Mouse (Mus musculus) lung, postnatal 25 days (tissue): ENCODE results near the gene 0610009B22Rik.

Source experiments
- DNase-seq: peaks from one replicate; pipeline ENCODE4 v3.0.0; 2022; ENCODE audit warnings: low spot score

0610009B22Rik gene

GRCm38 (mm10) chr11:51658705-51659104 is 30.0 kb downstream of the 0610009B22Rik start:
- DNase-seq, result peak; percentile 52

DNA sequence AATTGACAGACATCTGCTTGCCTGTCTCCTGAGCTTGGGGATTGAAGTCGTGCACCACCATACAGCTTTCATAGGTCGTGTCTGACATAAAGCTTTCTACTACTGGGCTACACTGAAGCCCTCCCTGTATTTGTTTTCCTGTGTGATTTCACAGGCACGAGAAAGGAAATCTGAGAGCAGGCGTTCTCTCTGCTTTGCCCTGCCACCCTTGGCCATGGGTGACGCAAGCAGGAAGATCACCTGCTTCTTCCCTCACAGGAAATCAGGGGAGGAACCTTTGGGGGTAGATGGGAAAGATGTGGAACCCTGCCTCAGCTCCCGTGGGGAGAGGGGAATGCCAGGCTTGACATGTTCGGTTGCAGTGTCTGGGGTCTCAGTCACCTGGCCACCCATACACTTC is 30.4 kb downstream of the 0610009B22Rik start:
- no peak for DNase-seq

DNA sequence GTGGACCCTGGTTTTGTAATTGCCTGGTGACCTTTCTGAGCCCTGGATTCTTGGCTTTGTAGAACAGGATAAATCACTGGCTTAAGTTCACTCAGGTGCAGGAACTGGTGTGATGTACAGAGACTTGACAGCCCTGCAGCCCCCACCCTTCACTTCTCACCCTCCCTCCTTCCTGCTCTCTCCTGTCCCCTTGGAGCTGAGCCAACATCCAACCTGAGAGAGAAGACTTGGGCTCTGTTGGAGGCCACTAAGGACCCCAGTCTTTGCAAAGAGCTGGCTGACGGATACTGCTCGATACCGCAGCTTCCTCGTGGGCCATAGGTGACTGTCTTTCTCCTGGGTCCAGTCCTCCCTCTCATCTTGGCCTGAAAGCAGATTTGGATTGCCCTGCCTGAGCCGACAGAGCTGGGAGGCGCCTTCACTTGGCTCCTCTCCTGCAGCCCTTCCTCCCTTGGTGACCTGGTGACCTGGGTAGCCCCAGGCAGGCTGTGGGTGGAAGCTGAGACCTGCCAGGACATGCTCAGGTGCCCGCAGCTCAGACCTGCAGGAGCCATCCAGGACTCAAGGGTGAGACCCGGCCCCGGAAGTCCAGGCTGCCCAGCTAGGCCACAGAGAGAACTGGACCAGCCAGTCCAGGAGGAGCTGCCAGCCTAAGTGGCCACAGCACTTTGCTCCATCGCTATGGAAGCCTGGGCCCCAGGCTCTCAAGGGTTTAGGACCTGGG is 31.7 kb downstream of the 0610009B22Rik start:
- DNase-seq, result no peak

GRCm38 (mm10) chr11:51654891-51655290 is 33.8 kb downstream of the 0610009B22Rik start:
- no peak for DNase-seq

DNA sequence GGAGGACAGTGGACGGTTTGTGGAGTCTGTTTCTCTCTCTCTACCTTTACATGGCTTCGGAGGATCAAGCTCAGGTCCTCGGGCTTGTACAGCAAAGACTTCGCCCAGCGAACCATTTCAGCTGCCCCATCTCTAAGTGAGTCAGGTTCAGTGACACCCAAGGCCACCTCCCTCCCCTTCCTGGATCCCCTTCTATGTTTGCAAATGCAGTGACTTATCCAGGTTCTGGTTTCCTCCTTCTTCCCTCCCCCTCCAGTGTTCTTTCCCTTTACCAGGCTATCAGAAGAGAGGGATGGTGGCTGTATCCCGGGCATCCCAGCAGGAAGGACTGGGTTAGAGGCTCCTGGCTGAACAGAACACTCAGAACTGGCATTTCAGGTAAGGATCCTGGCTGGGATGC is 34.9 kb downstream of the 0610009B22Rik start:
- DNase-seq, result no peak

DNA sequence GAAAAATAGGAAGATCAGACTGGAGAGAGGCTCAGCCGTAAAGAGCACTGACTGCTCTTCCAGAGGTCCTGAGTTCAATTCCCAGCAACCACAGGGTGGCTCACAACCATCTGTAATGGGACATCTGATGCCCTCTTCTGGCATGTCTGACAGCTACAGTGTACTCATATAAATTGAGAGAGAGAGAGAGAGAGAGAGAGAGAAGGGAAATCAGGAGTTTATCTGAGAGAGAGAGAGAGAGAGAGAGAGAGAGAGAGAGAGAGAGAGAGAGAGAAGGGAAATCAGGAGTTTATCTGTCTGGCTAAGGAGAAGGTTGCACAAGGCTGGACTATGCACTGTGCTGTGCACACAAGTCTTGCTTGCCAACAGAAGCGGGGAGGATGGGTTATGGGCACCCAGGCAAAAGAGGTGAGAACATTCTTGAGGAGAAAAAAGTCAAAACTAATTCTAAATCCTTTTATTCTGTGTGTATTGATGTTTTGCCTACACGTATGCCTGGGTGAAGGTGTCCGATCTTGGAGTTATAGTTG is 35.7 kb downstream of the 0610009B22Rik start:
- DNase-seq, result no peak

GRCm38 (mm10) chr11:51650691-51651515 is 37.8 kb downstream of the 0610009B22Rik start, which contains the start of the genes N4bp3 and D930048N14Rik:
Gene N4bp3 (minus strand): TSS chr11:51650842.
Gene D930048N14Rik (plus strand): TSS chr11:51650954.
- DNase-seq, result peak; percentile 79

DNA sequence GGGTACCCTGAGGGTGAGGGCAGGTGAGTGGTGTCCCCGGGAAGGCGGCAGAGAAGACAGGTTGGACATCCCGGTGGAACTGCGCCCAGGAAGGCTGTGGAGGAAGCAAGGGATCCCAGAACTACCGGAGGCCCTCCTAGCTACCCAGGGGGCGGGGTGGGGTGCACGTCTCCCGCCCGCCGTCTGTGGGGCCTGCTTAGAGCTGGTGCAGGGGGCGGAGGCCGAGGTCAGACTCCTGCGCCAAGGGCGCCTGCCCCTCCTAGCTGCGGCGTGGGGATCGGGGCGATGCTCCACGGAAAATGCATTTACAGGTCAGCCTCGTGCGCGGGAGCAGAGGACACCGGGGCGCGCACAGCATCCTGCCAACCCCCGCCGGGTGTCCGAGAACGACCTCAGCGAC is 38.4 kb downstream of the 0610009B22Rik start:
- no peak for DNase-seq

DNA sequence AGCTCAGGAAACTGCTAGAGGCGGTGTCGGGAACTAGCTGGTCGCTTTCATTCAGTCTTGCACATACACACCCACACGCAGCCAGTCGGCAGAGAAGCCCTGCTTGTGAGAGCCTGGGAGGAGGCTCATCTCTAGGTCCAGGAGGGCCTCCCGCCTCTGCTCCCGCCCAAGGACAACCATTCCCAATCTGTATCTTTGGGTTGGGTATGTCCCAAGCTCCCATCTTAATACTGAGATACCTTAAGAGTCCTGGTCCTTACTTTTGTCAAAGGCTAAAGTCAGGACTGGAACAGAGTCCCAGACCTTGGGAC is 38.8 kb downstream of the 0610009B22Rik start:
- no peak for DNase-seq

GRCm38 (mm10) chr11:51649111-51649888 is 39.4 kb downstream of the 0610009B22Rik start:
- DNase-seq, result no peak

DNA sequence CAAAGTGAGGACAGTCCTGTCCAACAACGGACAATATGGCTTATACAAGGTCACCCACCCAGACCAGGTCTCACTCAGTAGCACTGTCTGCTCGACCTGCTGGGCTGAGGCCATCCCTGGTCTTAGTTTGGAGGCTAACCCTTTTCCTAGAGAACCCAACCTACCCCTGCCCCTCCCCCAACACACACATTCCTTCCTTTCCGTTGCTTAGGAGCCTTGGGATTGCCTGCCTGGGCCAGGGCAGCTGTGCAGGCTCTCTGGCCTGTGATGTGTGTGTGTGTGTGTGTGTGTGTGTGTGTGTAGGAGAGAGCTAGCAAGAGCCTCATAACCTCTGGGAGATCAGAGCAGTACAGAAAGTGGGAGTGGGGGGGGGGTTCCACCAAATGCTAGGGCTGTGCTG is 40.1 kb downstream of the 0610009B22Rik start:
- DNase-seq, result no peak

DNA sequence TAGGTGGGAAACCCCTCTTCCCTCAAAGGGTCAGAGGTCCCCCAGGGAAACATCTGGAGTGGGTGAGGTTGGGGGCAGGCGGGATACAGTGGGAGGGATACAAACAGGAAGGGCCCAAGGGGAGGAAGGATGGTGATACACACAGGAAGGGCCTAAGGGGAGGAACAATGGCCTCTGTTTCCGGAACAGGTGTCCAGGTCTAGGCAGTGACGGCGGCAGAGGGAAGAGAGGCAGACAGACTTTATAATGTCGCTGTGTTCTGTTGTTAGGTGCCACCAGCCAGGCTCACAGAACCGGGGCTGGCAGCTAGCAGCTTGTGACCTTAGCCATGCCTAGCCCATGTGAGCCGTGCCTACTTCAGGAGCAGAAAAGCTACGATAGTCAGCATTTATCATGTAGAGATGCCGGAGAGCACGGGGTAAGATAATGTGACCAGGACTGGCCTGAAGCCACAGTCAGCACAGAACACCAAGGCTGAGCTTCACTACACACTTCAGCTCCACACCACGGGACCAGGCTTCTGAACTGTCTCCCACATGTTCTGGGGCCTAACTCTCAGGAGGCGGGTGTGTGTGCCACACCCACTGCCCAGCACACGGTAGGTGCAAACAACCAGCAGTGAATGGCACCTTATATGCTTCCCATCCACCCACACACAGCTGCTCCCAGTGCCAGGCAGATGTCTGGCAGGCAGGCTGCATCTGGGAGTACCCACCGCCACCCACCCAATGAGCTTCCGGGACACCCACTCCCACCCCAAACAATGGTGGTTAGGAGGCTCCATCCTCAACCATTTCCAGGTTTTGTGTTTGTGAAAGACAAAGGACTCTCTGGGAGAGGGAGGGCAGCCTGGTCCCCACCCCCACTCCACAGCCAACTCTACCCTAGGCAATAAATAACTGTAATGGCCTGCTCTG is 41.7 kb downstream of the 0610009B22Rik start:
- DNase-seq, result peak; percentile 75

DNA sequence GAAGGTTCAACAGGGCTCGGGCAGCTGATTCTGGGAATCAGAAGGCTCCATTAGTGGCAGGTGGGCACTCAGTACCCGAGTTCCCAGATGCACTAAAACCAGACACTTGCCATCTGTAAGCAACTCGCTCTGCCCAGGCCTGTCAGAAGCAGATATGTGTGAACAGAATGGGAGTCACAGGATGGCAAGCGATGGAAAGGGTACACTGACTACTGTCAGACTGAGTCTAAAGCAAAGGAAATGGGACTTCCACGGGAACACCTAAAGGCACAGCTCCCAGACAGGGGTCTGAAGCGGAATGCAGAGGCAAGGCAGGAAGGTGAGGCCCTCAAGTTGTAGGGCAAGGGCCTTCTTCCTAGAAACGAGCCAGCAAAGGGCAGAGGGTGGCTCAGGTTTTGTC is 42.4 kb downstream of the 0610009B22Rik start:
- no peak for DNase-seq

DNA sequence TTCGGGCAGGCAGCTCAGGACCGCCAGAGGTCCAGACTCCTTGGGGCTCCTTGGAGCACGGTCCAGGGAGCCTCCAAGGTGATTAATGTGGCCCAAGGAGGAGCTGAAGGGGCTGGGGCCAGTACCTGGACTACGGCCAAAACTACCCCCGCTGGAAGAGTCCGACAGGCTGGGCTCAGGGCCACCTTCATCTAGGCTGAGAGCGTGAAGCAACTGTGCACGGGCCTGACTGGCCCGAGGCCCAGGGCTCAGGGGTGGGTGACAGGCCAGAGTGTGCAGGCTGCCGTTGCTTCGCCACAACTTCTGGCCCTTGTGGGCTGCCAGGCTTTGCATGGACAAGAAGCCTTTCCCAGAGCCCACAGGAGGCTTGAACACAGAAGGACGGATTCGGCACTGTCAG is 43.4 kb downstream of the 0610009B22Rik start:
- DNase-seq, result no peak

- DNase-seq, result no peak
Observed at GRCm38 (mm10) chr11:51644217-51644616, 44.5 kb downstream of the 0610009B22Rik start.

- no peak for DNase-seq
Observed at GRCm38 (mm10) chr11:51643761-51644160, 44.9 kb downstream of the 0610009B22Rik start.

GRCm38 (mm10) chr11:51643202-51643601 is 45.5 kb downstream of the 0610009B22Rik start:
- DNase-seq, result no peak

DNA sequence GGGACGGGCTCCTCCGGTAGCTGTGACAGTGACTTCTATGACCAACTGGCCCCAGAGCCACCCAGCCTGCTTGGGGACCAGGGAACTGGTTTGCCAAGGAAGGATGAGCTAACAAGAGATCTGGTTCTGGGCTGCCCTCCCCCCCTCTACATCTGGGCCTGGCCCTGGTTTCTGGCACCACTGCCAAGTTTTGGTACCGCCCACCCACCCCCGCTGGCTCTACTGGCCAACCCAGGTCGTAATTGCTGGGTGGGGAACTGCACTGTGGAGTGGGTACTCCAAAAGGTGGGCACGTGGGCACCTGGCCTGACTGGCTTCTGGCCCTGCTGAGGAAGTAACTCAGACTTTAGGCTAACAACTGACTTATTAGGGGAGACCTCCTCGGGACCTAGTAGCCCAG is 47.9 kb downstream of the 0610009B22Rik start:
- DNase-seq, result no peak

DNA sequence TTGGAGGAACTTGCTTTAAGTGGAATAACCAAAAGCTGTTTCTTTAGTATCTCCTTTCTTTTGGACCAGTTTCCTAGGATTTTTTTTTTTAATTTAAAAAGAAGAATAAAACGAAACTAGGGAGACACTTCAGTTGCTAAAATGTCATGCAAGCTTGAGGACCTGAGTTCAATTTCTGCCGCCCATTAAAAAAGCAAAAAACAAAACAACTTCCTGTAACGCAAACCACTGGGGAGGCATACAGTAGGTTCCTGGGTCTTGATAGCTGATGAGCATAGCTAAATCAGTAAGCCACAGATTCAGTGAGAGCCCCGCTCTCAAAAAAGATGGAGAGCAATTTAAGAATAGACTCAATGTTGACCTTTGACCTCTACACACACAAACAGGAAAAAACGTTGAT is 50.2 kb downstream of the 0610009B22Rik start:
- no peak for DNase-seq

- peak; percentile 65 for DNase-seq
Observed at GRCm38 (mm10) chr11:51637971-51638414, 50.7 kb downstream of the 0610009B22Rik start.

DNA sequence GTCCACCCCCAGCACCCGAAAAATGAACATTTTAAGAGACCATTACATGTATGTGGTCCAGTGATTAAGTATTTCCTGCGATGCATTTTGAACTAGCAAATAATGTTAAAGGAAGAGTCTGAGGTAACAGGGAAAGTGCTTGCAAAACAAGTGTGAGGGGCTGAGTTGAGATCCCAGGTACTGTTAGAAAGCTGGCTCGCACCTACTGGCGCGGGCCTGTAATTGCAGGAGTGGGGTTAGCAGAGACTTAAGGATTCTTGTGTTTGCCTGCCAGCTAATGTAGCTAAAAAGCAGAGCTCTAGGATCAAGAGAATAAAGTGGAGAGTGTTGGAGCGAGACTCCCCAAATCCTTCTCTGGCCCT is 52.4 kb downstream of the 0610009B22Rik start:
- peak; percentile 65 for DNase-seq
